Mouse (Mus musculus): ENCODE results near the gene Apoc4.
A peak's percentile ranks its signal among the peaks of the same experiment; 100 is the strongest.

Apoc4 gene

GRCm38 (mm10) chr7:19681202-19681694 lies at the start of gene Apoc4, which contains the start of gene Gm44805:
Apoc4 (minus strand) TSS chr7:19681479.
Gm44805 (minus strand) TSS chr7:19681423.
- no peak for DNase-seq (ENCODE audit: extremely low spot score)

GRCm38 (mm10) chr7:19726541-19726940 lies 45.3 kb upstream of the Apoc4 start:
- no peak for DNase-seq (ENCODE audit: extremely low spot score)

- no peak for DNase-seq (ENCODE audit: extremely low spot score)
Measured at GRCm38 (mm10) chr7:19724167-19724566, 42.9 kb upstream of the Apoc4 start.

- no peak for DNase-seq (ENCODE audit: extremely low spot score)
Measured at GRCm38 (mm10) chr7:19722754-19723195, 41.5 kb upstream of the Apoc4 start.

GRCm38 (mm10) chr7:19719200-19719599 lies 37.9 kb upstream of the Apoc4 start:
- DNase-seq (ENCODE audit: extremely low spot score), result no peak

GRCm38 (mm10) chr7:19718297-19718952 lies 37.1 kb upstream of the Apoc4 start:
- DNase-seq (ENCODE audit: extremely low spot score), result no peak

- no peak for DNase-seq (ENCODE audit: extremely low spot score)
Measured at GRCm38 (mm10) chr7:19717346-19717745, 36.1 kb upstream of the Apoc4 start.

- DNase-seq (ENCODE audit: extremely low spot score), result no peak
Measured at GRCm38 (mm10) chr7:19716822-19717221, 35.5 kb upstream of the Apoc4 start.

- DNase-seq (ENCODE audit: extremely low spot score), result no peak
Measured at GRCm38 (mm10) chr7:19716055-19716682, 34.9 kb upstream of the Apoc4 start.

- DNase-seq (ENCODE audit: extremely low spot score), result peak; percentile 100
Measured at GRCm38 (mm10) chr7:19715239-19716054, 34.2 kb upstream of the Apoc4 start, which contains the start of gene Tomm40. Tomm40 (minus strand) TSS chr7:19715438.

- no peak for DNase-seq (ENCODE audit: extremely low spot score)
Measured at GRCm38 (mm10) chr7:19714836-19715235, 33.6 kb upstream of the Apoc4 start.

- no peak for DNase-seq (ENCODE audit: extremely low spot score)
Measured at GRCm38 (mm10) chr7:19713598-19713997, 32.3 kb upstream of the Apoc4 start.

- DNase-seq (ENCODE audit: extremely low spot score), result peak; percentile 29
Measured at GRCm38 (mm10) chr7:19713196-19713595, 31.9 kb upstream of the Apoc4 start.

- DNase-seq (ENCODE audit: extremely low spot score), result no peak
Measured at GRCm38 (mm10) chr7:19712414-19712813, 31.1 kb upstream of the Apoc4 start.

GRCm38 (mm10) chr7:19710650-19711049 lies 29.4 kb upstream of the Apoc4 start:
- no peak for DNase-seq (ENCODE audit: extremely low spot score)

GRCm38 (mm10) chr7:19705271-19705670 lies 24.0 kb upstream of the Apoc4 start:
- no peak for DNase-seq (ENCODE audit: extremely low spot score)

- no peak for DNase-seq (ENCODE audit: extremely low spot score)
Measured at GRCm38 (mm10) chr7:19704475-19704874, 23.2 kb upstream of the Apoc4 start.

GRCm38 (mm10) chr7:19702859-19703555 lies 21.7 kb upstream of the Apoc4 start:
- DNase-seq (ENCODE audit: extremely low spot score), result no peak

- DNase-seq (ENCODE audit: extremely low spot score), result peak; percentile 71
Measured at GRCm38 (mm10) chr7:19701069-19701761, 19.9 kb upstream of the Apoc4 start.

GRCm38 (mm10) chr7:19700299-19701068 lies 19.2 kb upstream of the Apoc4 start:
- no peak for DNase-seq (ENCODE audit: extremely low spot score)
